In genomic region chrX:49045118-49045517, GRCm38 (mm10) we compare ENCODE assay signal across 26 mouse cellular contexts.
"Had no signal": no experiment of that assay in that cellular context is flagged by ENCODE, and none has a peak within 500 bp of the region (broad histone marks: within the 10 kb centered on the region; RNA-seq: fewer than 3 reads in every experiment).

No protein-coding gene starts in this region.

- H3K27me3 ChIP-seq: embryonic facial prominence, embryonic 12.5 days; embryonic facial prominence, embryonic 15.5 days; forebrain, embryonic 12.5 days; forebrain, embryonic 13.5 days; forebrain, embryonic 15.5 days had no signal

- H3K4me3 ChIP-seq: embryonic facial prominence, embryonic 10.5 days; embryonic facial prominence, embryonic 12.5 days; embryonic facial prominence, embryonic 13.5 days; embryonic facial prominence, embryonic 15.5 days; erythroblast, embryonic 14.5 days; forebrain, embryonic 10.5 days; forebrain, embryonic 12.5 days; forebrain, embryonic 13.5 days; forebrain, embryonic 15.5 days; gastrocnemius, adult 2 months; heart, adult 2 months had no signal

- ATAC-seq: forebrain, embryonic 13.5 days; forebrain, embryonic 14.5 days; forebrain, embryonic 15.5 days; forebrain, embryonic 16.5 days; forebrain, postnatal 0 days had no signal

- DNase-seq: cerebellum, adult 9-10 months; cerebellum, adult 9-11 months; cerebellum, postnatal 10 days; cerebellum, postnatal 14 days; cerebellum, postnatal 25 days; cerebellum, postnatal 36 days; embryo, embryonic 11 days; forebrain, postnatal 0 days; gastrocnemius, adult 2 months; gastrocnemius, postnatal 10 days; gastrocnemius, postnatal 25 days; gastrocnemius, postnatal 36 days; heart, adult 11 months; heart, adult 18-20 months; heart, adult 2 months had no signal

- H3K9me3 ChIP-seq: embryonic facial prominence, embryonic 10.5 days; embryonic facial prominence, embryonic 12.5 days; embryonic facial prominence, embryonic 13.5 days; embryonic facial prominence, embryonic 15.5 days; forebrain, embryonic 10.5 days; forebrain, embryonic 12.5 days; forebrain, embryonic 13.5 days; forebrain, embryonic 15.5 days had no signal

- H3K4me1 ChIP-seq: embryonic facial prominence, embryonic 10.5 days; embryonic facial prominence, embryonic 12.5 days; embryonic facial prominence, embryonic 13.5 days; embryonic facial prominence, embryonic 15.5 days; forebrain, embryonic 10.5 days; forebrain, embryonic 12.5 days; forebrain, embryonic 13.5 days; forebrain, embryonic 15.5 days had no signal

- H3K9ac ChIP-seq: embryonic facial prominence, embryonic 12.5 days; embryonic facial prominence, embryonic 13.5 days; embryonic facial prominence, embryonic 15.5 days; forebrain, embryonic 12.5 days; forebrain, embryonic 13.5 days; forebrain, embryonic 15.5 days; forebrain, postnatal 0 days had no signal

- H3K4me2 ChIP-seq: embryonic facial prominence, embryonic 12.5 days; embryonic facial prominence, embryonic 13.5 days; embryonic facial prominence, embryonic 15.5 days; forebrain, embryonic 12.5 days; forebrain, embryonic 13.5 days; forebrain, embryonic 15.5 days had no signal

- H3K27ac ChIP-seq: embryonic facial prominence, embryonic 10.5 days; embryonic facial prominence, embryonic 12.5 days; embryonic facial prominence, embryonic 13.5 days; embryonic facial prominence, embryonic 15.5 days; forebrain, embryonic 10.5 days; forebrain, embryonic 12.5 days; forebrain, embryonic 13.5 days; forebrain, embryonic 15.5 days; gastrocnemius, adult 2 months; heart, adult 2 months had no signal

- H3K36me3 ChIP-seq: embryonic facial prominence, embryonic 10.5 days; embryonic facial prominence, embryonic 12.5 days; embryonic facial prominence, embryonic 13.5 days; embryonic facial prominence, embryonic 15.5 days; forebrain, embryonic 10.5 days; forebrain, embryonic 12.5 days; forebrain, embryonic 15.5 days had no signal
